Mouse (Mus musculus) liver, embryonic 11.5 days (tissue): ENCODE results near the gene Slc6a21. TPM values are rescaled to one million over a fixed set of nuclear protein-coding genes. Genes with fewer than 3 reads are reported as not detected.
A peak's percentile ranks its signal among the peaks of the same experiment; 100 is the strongest.

Source experiments
- ATAC-seq: fragments of 200-750 bp; cut with Nextera tagmentation; replicated peaks from 2 replicates; pipeline ENCODE4 v1.8.0; 2017; ENCODE audit warnings: moderate number of reproducible peaks, mild to moderate bottlenecking, moderate TSS enrichment, moderate library complexity; ENCODE audit not compliant: low FRiP score
- DNase-seq: peaks from one replicate; pipeline ENCODE4 v3.0.0-alpha.2; 2017; ENCODE audit warnings: low spot score
- H3K27ac ChIP-seq: fragments of 300-500 bp; sonication (generic); 2 replicates; pipeline ENCODE4 v1.5.1; 2014; ENCODE audit warnings: mild to moderate bottlenecking, low read depth, low read length, control low read depth
- H3K27me3 ChIP-seq: fragments of 300-500 bp; sonication (generic); replicated peaks from 2 replicates; pipeline ENCODE4 v1.6.1; 2014; ENCODE audit warnings: low read length, mixed read lengths; ENCODE audit not compliant: control insufficient read depth, insufficient read depth
- H3K36me3 ChIP-seq: fragments of 300-500 bp; sonication (generic); 2 replicates; pipeline ENCODE4 v1.6.1; 2014; ENCODE audit warnings: mild to moderate bottlenecking, low read length, moderate library complexity, mixed read lengths; ENCODE audit not compliant: control insufficient read depth, insufficient read depth
- H3K4me1 ChIP-seq: fragments of 300-500 bp; sonication (generic); replicated peaks from 2 replicates; pipeline ENCODE4 v1.6.1; 2014; ENCODE audit warnings: low read length, mixed read lengths; ENCODE audit not compliant: control insufficient read depth, insufficient read depth
- H3K4me2 ChIP-seq: fragments of 300-500 bp; sonication (generic); 2 replicates; pipeline ENCODE4 v1.6.1; 2014; ENCODE audit warnings: mild to moderate bottlenecking, control low read depth, moderate library complexity
- H3K4me3 ChIP-seq: fragments of 300-500 bp; sonication (generic); 2 replicates; pipeline ENCODE4 v1.5.1; 2014; ENCODE audit warnings: low read depth, low read length, control low read depth
- H3K9ac ChIP-seq: fragments of 300-500 bp; sonication (generic); 2 replicates; pipeline ENCODE4 v1.6.1; 2014; ENCODE audit warnings: low read depth, low read length, control low read depth
- H3K9me3 ChIP-seq: fragments of 300-500 bp; sonication (generic); 2 replicates; pipeline ENCODE4 v1.6.1; 2016; ENCODE audit warnings: low read length, inconsistent platforms, mixed read lengths; ENCODE audit not compliant: control insufficient read depth
- WGBS: fragments of 180-500 bp; shearing (Covaris S2); extraction: QIAGEN DNeasy Blood & Tissue Kit; methylation state at CpG from one replicate; pipeline ENCODE4 v1.1.7; 2014; 5-methylcytosine and 5-hydroxymethylcytosine counted together
- polyA plus RNA-seq: library from polyadenylated mRNA; unstranded; fragments of >200 nt; fragmentation: Nextera tagmentation; extraction: Ambion mirVana; gene quantifications from 2 replicates; pipeline ENCODE4 v1.2.1, GENCODE M21; 2014

Gene Slc6a21
- polyA plus RNA-seq, 1 experiment from 2014 or later: not detected

GRCm38 (mm10) chr7:45265518-45265917 is 11.8 kb upstream of the Slc6a21 start:
- Histone ChIP-seq H3K27me3 (peaks cover 8% of the 10 kb centered on the region; the same call in 1 of the 2 replicates), H3K9ac (no peak overlapping the region), H3K27ac (no peak overlapping the region), H3K9me3 (no peaks in the 10 kb centered on the region), H3K4me2 (no peak overlapping the region), H3K36me3 (no peaks in the 10 kb centered on the region), H3K4me3 (no peak overlapping the region), H3K4me1 (no peaks in the 10 kb centered on the region)
- WGBS: 52% methylated on average over 1 of the region's 1 CpGs
- DNase-seq (no peak), ATAC-seq (no peak)

DNA sequence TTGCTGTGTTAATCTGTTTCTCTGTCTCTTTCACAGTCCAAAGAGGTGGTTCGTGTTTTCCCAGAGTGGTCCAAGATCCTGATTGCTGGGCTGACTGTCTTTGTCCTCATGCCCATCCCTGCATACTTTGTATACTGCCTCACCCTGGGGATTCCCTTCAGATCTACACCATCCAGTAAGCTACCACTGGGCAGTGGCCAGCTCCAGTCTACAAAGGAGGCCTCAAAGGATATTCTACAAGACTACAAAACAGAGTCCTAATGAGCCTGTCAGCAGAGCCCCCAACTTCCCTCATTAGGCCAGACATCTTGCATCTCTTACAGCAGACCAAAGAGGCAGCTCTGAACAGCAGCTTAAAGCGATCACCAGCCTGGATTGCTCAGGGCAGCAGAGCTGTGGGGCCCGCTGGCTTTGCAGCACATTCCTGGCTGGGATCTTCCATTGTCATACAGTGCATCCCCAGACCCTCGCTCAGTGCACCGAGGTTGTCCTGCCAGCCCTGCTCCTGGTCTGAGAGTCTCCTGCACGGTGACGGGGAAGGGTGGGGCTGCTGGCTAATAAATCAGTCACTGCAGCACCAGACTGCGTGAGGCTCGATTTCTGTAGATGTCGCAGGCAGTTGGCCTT is 4.4 kb upstream of the Slc6a21 start:
- Histone ChIP-seq H3K9me3 (no peaks in the 10 kb centered on the region), H3K36me3 (no peaks in the 10 kb centered on the region), H3K27me3 (peaks cover 11% of the 10 kb centered on the region; the same call in 1 of the 2 replicates), H3K9ac (no peak overlapping the region), H3K27ac (no peak overlapping the region), H3K4me3 (no peak overlapping the region), H3K4me2 (no peak overlapping the region), H3K4me1 (no peaks in the 10 kb centered on the region)
- ATAC-seq (no peak), DNase-seq (no peak)
- WGBS: 75% methylated on average over 10 of the region's 10 CpGs

GRCm38 (mm10) chr7:45273672-45274071 is 3.6 kb upstream of the Slc6a21 start:
- Histone ChIP-seq H3K27me3 (peaks cover 5% of the 10 kb centered on the region; the same call in 1 of the 2 replicates), H3K4me2 (no peak overlapping the region), H3K4me1 (no peaks in the 10 kb centered on the region), H3K9ac (no peak overlapping the region), H3K27ac (no peak overlapping the region), H3K4me3 (no peak overlapping the region), H3K36me3 (no peaks in the 10 kb centered on the region), H3K9me3 (no peaks in the 10 kb centered on the region)
- WGBS: 81% methylated on average over 8 of the region's 8 CpGs
- ATAC-seq (no peak), DNase-seq (no peak)

DNA sequence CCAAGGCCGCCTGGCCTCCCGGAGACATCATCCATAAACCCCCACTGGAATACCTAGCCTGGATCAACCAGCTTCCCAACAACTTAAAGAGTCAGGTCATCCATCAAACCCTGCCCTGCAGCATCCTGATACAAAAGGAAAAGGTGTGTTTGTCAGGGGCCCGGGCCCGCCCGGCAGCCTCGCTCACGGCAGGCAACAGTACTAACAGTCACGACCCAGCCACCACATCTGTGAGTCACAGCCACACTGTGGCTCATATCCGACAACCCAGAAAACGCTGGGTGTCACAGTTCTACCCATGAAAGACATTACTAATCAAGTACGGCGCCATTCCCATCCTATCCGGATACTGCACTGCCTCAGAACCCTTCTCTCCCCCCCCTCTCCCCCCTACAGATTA is 9.2 kb downstream of the Slc6a21 start:
- Histone ChIP-seq H3K4me2 (no peak overlapping the region), H3K9me3 (no peaks in the 10 kb centered on the region), H3K4me3 (no peak overlapping the region), H3K27me3 (no peaks in the 10 kb centered on the region; the same call in 1 of the 2 replicates), H3K36me3 (no peaks in the 10 kb centered on the region), H3K9ac (no peak overlapping the region), H3K27ac (no peak overlapping the region), H3K4me1 (no peaks in the 10 kb centered on the region)
- ATAC-seq (no peak), DNase-seq (no peak)
- WGBS: 76% methylated on average over 13 of the region's 13 CpGs

GRCm38 (mm10) chr7:45296626-45297025 is 19.3 kb downstream of the Slc6a21 start:
- no peak overlapping the region for H3K27ac ChIP-seq
- DNase-seq: no peak

DNA sequence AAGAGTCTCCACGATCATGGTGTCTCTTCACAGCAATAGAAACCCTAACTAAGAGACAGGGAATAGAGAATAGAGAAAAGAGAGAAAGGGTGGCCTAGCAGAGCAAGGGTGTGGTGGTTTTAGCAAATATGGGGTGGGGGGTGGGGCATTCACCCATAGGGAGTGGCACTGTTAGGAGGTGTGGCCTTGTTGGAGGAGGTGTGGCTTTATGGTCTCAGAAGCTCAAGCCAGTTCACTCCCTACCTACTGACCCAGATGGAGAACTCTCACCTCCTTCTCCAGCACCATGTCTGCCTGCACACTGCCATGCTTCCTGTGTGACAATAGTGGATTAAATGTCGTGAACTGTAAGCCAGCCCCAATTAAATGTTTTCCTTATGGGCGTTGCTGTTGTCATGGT is 20.2 kb downstream of the Slc6a21 start:
- no peaks in the 10 kb centered on the region for H3K27me3 ChIP-seq
- H3K9ac ChIP-seq: no peak overlapping the region
- H3K4me1 ChIP-seq: no peaks in the 10 kb centered on the region
- ATAC-seq: no peak
- no peak overlapping the region for H3K27ac ChIP-seq
- DNase-seq: no peak
- no peak overlapping the region for H3K4me3 ChIP-seq
- H3K4me2 ChIP-seq: no peak overlapping the region
- no peaks in the 10 kb centered on the region for H3K36me3 ChIP-seq
- H3K9me3 ChIP-seq: no peaks in the 10 kb centered on the region
- WGBS: 66% methylated on average over 3 of the region's 3 CpGs

More at GRCm38 (mm10) chr7:45296626-45297025, 19.3 kb downstream of the Slc6a21 start:
- Histone ChIP-seq H3K4me1 (no peaks in the 10 kb centered on the region), H3K36me3 (no peaks in the 10 kb centered on the region), H3K9ac (no peak overlapping the region), H3K4me2 (no peak overlapping the region), H3K4me3 (no peak overlapping the region), H3K9me3 (no peaks in the 10 kb centered on the region), H3K27me3 (no peaks in the 10 kb centered on the region)
- no peak for ATAC-seq
- 92% methylated on average over 1 of the region's 1 CpGs for whole genome bisulfite sequencing

DNA sequence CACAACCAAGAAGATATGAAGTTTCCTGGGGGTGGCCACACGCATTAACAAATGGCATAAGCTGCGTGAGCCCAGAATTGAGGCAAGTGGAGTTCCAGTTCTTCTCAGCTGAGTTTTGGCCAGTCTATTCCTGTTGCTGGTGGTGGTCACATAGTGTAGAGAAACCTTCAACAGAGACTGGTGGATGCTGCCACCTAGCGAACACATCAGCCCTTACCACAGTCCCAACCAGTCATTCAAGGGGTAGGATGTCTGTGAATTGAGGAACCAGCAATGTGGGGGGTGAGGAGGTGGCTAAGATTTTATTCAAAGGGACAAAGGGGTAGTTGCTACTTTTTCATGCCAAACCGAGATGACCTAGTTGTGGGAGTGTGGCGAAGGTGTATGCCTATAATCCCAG is 22.4 kb downstream of the Slc6a21 start:
- DNase-seq (no peak), ATAC-seq (0 out of 2 replicates have a peak, but pooled peaks have one; percentile 57)
- H3K9me3 ChIP-seq: no peaks in the 10 kb centered on the region
- H3K4me2 ChIP-seq: no peak overlapping the region
- H3K9ac ChIP-seq: no peak overlapping the region
- no peaks in the 10 kb centered on the region; the same call in 1 of the 2 replicates for H3K27me3 ChIP-seq
- no peaks in the 10 kb centered on the region for H3K36me3 ChIP-seq
- no peaks in the 10 kb centered on the region for H3K4me1 ChIP-seq
- WGBS: 11% methylated on average over 5 of the region's 5 CpGs
- H3K4me3 ChIP-seq: no peak overlapping the region
- H3K27ac ChIP-seq: no peak overlapping the region

GRCm38 (mm10) chr7:45300270-45300669 is 23.0 kb downstream of the Slc6a21 start:
- H3K4me3 ChIP-seq: no peak overlapping the region
- no peaks in the 10 kb centered on the region for H3K9me3 ChIP-seq
- H3K4me2 ChIP-seq: no peak overlapping the region
- ATAC-seq (no peak), DNase-seq (no peak)
- H3K9ac ChIP-seq: no peak overlapping the region
- no peaks in the 10 kb centered on the region; the same call in 1 of the 2 replicates for H3K27me3 ChIP-seq
- H3K27ac ChIP-seq: no peak overlapping the region
- no peaks in the 10 kb centered on the region for H3K4me1 ChIP-seq
- no peaks in the 10 kb centered on the region for H3K36me3 ChIP-seq
- 18% methylated on average over 6 of the region's 6 CpGs for WGBS

- 79% methylated on average over 8 of the region's 8 CpGs for WGBS
- DNase-seq: no peak
These were observed 25.3 kb downstream of the Slc6a21 start for GRCm38 (mm10) chr7:45302626-45303025.

More at GRCm38 (mm10) chr7:45302626-45303025, 25.3 kb downstream of the Slc6a21 start:
- no peaks in the 10 kb centered on the region for H3K9me3 ChIP-seq
- no peaks in the 10 kb centered on the region for H3K36me3 ChIP-seq
- no peak overlapping the region for H3K4me3 ChIP-seq
- no peaks in the 10 kb centered on the region; the same call in 1 of the 2 replicates for H3K27me3 ChIP-seq
- no peak overlapping the region for H3K27ac ChIP-seq
- no peak overlapping the region for H3K4me2 ChIP-seq
- H3K4me1 ChIP-seq: no peaks in the 10 kb centered on the region
- ATAC-seq: no peak
- H3K9ac ChIP-seq: no peak overlapping the region
